Mouse (Mus musculus): ENCODE data around the gene Rplp1.

Gene Rplp1

DNA sequence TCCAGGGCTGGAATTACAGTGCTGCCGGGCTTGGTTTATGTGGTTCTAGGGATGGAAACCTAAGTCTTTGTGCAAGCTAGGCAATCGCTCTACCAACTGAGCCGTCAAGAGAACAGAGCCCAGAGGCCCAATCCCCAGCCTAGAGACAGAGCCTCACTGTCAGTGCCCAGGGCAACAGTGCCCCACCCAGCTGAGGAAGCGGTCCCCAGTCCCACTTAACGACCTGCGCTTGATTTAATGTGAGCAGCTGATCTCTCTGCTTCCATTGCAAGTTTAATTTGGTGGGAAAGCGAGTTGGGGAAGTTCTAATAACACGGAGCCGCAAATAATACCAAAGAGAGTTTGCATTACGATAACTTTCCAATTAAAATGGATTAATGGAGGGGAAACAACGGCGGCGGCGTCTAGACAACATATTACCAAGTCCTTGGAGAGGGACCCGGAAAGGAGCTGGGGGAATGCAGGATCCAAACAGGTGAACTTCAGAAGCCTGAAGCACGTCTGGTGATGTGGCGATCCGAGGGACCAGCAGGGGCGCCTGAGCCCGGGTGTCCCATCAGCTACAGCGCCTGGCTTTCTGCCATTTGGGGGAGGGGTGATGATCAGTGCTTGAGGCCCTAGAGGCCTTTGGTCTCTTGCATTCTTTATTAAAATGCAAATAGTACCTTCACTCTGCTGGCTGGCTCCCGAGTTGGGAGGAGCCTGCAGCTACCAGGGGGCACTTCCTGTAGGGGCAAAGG lies 36.8 kb downstream of the Rplp1 start:
- no peak for DNase-seq (ENCODE audit: low spot score)

DNA sequence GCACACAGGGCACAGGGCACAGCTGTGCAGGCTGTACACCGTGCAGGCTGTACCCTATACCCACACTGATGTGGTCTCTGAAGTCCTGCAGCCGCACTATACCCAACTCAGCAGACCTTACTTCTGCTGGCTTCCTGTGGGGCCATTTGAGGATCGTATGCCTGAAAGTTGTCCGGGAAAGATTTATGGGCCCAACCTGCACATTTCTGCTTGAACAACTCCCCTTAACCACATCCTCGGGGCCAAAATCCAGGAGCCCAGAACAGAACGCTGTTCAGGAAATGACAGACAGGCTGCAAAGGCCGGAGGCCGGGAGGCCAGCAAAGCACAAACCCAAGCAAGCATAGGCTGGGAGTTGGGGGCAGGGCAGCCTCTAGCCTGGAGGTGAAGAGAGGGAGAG lies 41.0 kb downstream of the Rplp1 start:
- DNase-seq (ENCODE audit: low spot score), result no peak

GRCm38 (mm10) chr9:61872246-61872941 lies 41.9 kb downstream of the Rplp1 start:
- no peak for DNase-seq (ENCODE audit: low spot score)

DNA sequence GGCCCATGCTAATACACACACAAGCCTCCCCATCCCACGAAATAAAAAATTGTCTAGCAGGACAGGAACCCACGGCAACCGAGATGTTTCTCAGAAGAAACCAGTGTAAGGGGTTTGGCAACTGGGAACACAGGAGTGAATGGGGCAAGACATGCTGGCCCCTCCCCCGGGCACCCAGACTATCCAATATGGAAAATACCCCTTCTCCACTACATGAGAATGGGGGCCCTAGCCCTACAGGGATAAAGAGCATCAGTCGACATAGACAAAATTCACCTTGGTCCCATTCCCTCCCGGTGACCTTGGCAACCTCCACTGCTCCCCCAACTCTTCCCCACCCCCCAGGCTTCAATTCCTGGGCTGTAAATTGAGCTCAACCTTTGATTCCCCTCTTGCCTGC lies 42.5 kb downstream of the Rplp1 start:
- DNase-seq (ENCODE audit: low spot score), result no peak

DNA sequence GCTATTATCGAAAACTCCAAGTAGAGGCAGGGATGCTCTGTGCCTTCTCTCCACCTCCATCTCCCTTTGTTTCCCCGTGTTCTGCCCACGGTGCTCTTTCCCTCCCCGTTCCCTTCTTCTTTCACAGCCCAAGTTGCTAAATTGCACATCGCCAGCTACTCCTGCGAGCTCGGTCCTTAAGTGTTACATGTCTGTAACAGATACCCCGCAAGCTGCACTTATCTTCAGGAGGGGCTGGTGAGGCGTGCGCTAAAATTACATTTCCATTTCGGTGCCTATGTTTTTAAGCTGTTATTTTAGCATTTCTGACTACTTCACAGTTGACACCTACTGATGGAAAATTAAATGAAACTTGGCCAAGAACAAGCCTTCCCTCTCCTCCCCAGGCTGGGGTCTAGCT lies 46.7 kb downstream of the Rplp1 start:
- DNase-seq (ENCODE audit: low spot score), result no peak

Measured in urinary bladder, postnatal 25 days (tissue).